Comparison of ENCODE assay signal across 8 mouse cellular contexts in the genomic region with DNA sequence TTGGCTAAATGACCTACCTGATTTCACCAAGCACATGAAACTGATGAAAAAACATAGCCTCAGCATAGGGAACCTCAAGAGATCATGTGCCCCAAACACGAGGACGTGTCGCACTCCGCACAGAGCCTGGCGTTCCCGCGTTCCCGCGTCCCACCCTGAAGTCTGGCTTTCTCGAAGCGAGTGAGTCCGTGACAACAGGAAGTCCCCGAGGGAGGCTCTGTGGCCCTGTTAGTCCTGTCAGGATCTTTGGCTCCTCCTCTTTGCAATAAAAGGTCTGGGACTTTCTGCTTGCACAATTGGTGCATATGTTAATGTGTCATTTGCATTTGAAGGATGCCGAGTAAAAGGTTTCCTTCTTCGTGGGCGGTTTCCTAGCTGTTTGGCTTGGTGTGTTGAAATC. TPM values are rescaled to one million over a fixed set of nuclear protein-coding genes. Genes with fewer than 3 reads are reported as not detected.
A peak's percentile ranks its signal among the peaks of the same experiment; 100 is the strongest.
DNase-seq lines count a peak whose midpoint lies in the region; ATAC-seq lines count a peak whose summit lies in the region.

Gene Liph, minus strand, starts transcription at position 360 of the 400 bp plus-strand sequence.

- H3K4me3 ChIP-seq in stomach, embryonic 16.5 days (replicated peaks; ENCODE audit: low read length): peak within 1 kb of the TSS; percentile 36

- H3K9me3 ChIP-seq in stomach, embryonic 16.5 days (replicated peaks; ENCODE audit: control insufficient read depth, low read length): no peaks in the 10 kb centered on the region

- 10% methylated on average over 16 of the region's 16 CpGs for WGBS in stomach, embryonic 16.5 days

- peaks cover 5% of the 10 kb centered on the region; the same call in 1 of the 2 replicates for H3K4me1 ChIP-seq in stomach, embryonic 16.5 days (ENCODE audit: control insufficient read depth, insufficient read depth, low read length)

- H3K27me3 ChIP-seq in stomach, embryonic 16.5 days (ENCODE audit: control insufficient read depth, insufficient read depth, low read length): no peaks in the 10 kb centered on the region

- no peaks in the 10 kb centered on the region for H3K36me3 ChIP-seq in stomach, embryonic 16.5 days (ENCODE audit: control insufficient read depth, insufficient read depth, low read length)

- DNase-seq in adrenal gland, postnatal 14 days: peak; percentile 14
- DNase-seq in adrenal gland, postnatal 4 days (ENCODE audit: low spot score in 2 of 2): no peak
- peak; percentile 50 for DNase-seq in embryo, embryonic 10.5 days (ENCODE audit: low spot score)
- DNase-seq in heart, postnatal 10 days: peak; percentile 8 to 25
- peak; percentile 31 to 43 for DNase-seq in kidney, postnatal 4 days
- no peak for DNase-seq in left cerebral cortex, adult 8-10 months (ENCODE audit: low spot score in 2 of 2)

- H3K9ac ChIP-seq in stomach, embryonic 16.5 days (ENCODE audit: low read length): peak within 1 kb of the TSS; percentile 63

- peak; percentile 74 for ATAC-seq in megakaryocyte, adult 5-6 weeks (ENCODE audit: poor library complexity, severe bottlenecking)
- ATAC-seq in stomach, embryonic 16.5 days (ENCODE audit: insufficient read depth, low FRiP score): peak; percentile 45; the same call in 1 of the 2 replicates

- peak within 1 kb of the TSS; percentile 60 for H3K4me2 ChIP-seq in stomach, embryonic 16.5 days (ENCODE audit: low read depth, low read length)

- peak within 1 kb of the TSS; percentile 94 for H3K27ac ChIP-seq in stomach, embryonic 16.5 days (ENCODE audit: low read length)

- intact Hi-C loops in heart, postnatal 10 days (cut with DNase I): no loop called here

RNA-seq across cellular contexts. Expression of gene Liph, which starts in this region (rescaled TPM):
- total RNA-seq in adrenal gland, postnatal 14 days (2021): 0.63 and 0.75 TPM in 2 replicates
- under 1 TPM; 0.42 to 0.59 TPM for total RNA-seq in adrenal gland, postnatal 4 days (2021)
- total RNA-seq in heart, postnatal 10 days (2021): under 1 TPM in 1 of 2 experiments, not detected in 1; 0.12 TPM
- total RNA-seq in megakaryocyte, adult 5-6 weeks (2015): not detected in 2 replicates
- 0.84 TPM in 1 of 2 replicates, not detected in the other for total RNA-seq in megakaryocyte, adult 5-6 weeks (2017)
- polyA plus RNA-seq in stomach, embryonic 16.5 days (2015; fragmentation: Nextera tagmentation; extraction: Ambion mirVana): 29.9 and 48.0 TPM in 2 replicates
- 1 to 10 TPM in 2 of 4 experiments, under 1 TPM in 2; 0.41 to 1.3 (median 0.86) TPM for total RNA-seq in left cerebral cortex, adult 8-10 months (2022)

Comparison
In these comparisons a context has a peak if more than half of its experiments do, and no peak if none do; other contexts are left out.
1. Peak in DNase-seq in adrenal gland, postnatal 14 days; RNA of the gene not detected or under 1 TPM.
2. Peak in DNase-seq in heart, postnatal 10 days; RNA of the gene not detected or under 1 TPM.
3. Peak in ATAC-seq in megakaryocyte, adult 5-6 weeks; RNA of the gene not detected or under 1 TPM.
4. DNase-seq: peak in embryo, embryonic 10.5 days (single experiment) and kidney, postnatal 4 days (2 of 2); none in adrenal gland, postnatal 4 days (0 of 2) and left cerebral cortex, adult 8-10 months (0 of 2).